Mouse (Mus musculus) heart, postnatal 0 days (tissue): ENCODE results near the gene Hspd1.

ENCODE experiments used
- CTCF ChIP-seq: IDR thresholded peaks from 2 replicates; pipeline ENCODE4 v1.5.1; 2016; ENCODE audit warnings: antibody characterized with exemption, control low read depth, low read depth
- EP300 ChIP-seq: IDR thresholded peaks from 2 replicates; pipeline ENCODE4 v1.6.1; 2016; ENCODE audit warnings: antibody characterized with exemption, low read depth

DNA sequence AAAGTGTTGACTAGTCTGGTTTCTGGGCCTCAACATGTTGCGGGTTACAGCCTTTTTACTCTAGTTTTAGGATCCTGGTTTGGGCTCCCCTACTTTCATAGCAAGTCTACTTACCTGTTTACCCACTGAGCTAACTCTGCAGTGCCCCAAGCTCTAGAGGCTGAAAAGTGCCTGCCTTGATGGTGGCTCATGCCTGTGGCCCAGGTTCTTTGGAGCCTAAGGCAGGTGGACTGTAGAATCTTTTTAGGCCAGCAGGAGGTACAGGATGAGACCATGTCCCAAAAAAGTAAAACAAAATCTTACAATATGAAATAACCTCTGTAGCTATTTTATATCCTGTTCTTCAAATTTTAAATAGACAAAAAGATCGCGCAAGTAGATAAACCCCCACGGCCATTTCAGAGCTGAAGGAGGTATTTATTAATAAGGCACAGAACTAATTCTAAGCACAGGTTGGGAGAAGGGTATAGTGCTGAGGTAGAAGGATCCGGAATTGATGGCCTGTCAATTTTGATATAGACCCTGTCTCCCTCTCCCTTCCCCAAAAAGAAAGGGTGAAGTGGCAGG is 1.5 kb upstream of the Hspd1 start:
- TF ChIP-seq CTCF (no peak), EP300 (no peak)
